In the genomic region with DNA sequence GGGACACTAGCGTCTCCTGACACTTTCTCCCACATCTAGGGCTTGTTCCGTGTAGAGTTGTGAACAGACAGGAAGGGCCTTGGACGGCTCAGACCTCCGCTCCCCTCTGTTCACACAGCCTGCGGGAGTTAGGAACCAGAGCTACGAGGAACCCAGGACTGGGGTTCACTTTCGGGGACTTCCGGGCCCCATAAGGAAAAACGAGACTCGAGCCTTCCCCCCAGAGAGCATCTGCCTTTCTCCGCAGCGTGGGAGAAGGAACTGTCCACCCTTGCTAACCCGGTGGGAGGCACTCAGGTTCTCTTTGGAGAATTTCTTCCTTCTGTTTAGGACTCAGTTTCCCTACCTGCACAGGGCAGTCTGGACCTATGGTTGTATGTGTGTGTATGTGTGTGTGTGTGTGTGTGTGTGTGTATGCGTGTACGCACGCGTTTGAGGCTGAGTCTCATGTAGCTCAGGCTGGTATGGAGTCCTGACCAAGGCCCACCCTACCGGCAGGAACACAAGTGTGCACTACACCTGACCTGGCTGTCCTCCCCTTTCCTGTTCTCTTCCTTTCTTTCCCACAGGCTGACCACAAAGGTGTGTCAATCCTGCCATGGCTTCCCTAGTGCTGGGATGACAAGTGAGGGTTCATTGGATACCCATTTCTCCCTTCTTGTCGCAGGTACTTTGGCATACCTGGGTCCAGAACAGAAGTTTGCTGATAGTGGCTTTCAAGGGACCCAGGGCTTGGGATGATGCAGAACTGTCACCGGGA, we compare ENCODE assay signal across 10 mouse cellular contexts. TPM values are rescaled to one million over a fixed set of nuclear protein-coding genes. Genes with fewer than 3 reads are reported as not detected.
A peak's percentile ranks its signal among the peaks of the same experiment; 100 is the strongest.
DNase-seq lines count a peak whose midpoint lies in the region; ATAC-seq and TF ChIP-seq lines count a peak whose summit lies in the region.
"Had no signal": no experiment of that assay in that cellular context is flagged by ENCODE, and none has a peak within 500 bp of the region (broad histone marks: within the 10 kb centered on the region; RNA-seq: fewer than 3 reads in every experiment).

No protein-coding gene starts in this region.

- H3K36me3 ChIP-seq in kidney, embryonic 16.5 days (ENCODE audit: insufficient read depth, low read length), result peaks cover 22% of the 10 kb centered on the region
- H3K36me3 ChIP-seq in kidney, adult 2 months (ENCODE audit: control insufficient read depth, insufficient read depth, low read length), result no peaks in the 10 kb centered on the region
- peaks cover 28% of the 10 kb centered on the region for H3K36me3 ChIP-seq in embryonic facial prominence, embryonic 13.5 days
- peaks cover 39% of the 10 kb centered on the region for H3K36me3 ChIP-seq in limb, embryonic 10.5 days
- H3K36me3 ChIP-seq in neural tube, embryonic 13.5 days, result peaks cover 35% of the 10 kb centered on the region

- H3K9me3 ChIP-seq in kidney, embryonic 16.5 days (ENCODE audit: low read length), result no peaks in the 10 kb centered on the region
- H3K9me3 ChIP-seq in embryonic facial prominence, embryonic 13.5 days, result no peaks in the 10 kb centered on the region
- no peaks in the 10 kb centered on the region for H3K9me3 ChIP-seq in limb, embryonic 10.5 days (replicated peaks)
- no peaks in the 10 kb centered on the region for H3K9me3 ChIP-seq in neural tube, embryonic 13.5 days

- H3K27ac ChIP-seq in kidney, embryonic 16.5 days (ENCODE audit: low read length), result no peak overlapping the region
- H3K27ac ChIP-seq in kidney, adult 2 months (ENCODE audit: insufficient read depth, low read depth, low read length), result no peak overlapping the region
- H3K27ac ChIP-seq in embryonic facial prominence, embryonic 13.5 days, result no peak overlapping the region
- H3K27ac ChIP-seq in limb, embryonic 10.5 days, result no peak overlapping the region
- H3K27ac ChIP-seq in neural tube, embryonic 13.5 days (replicated peaks), result no peak overlapping the region

- H3K4me2 ChIP-seq in kidney, embryonic 16.5 days (replicated peaks; ENCODE audit: low read depth, low read length), result peak overlapping the region; percentile 51
- peak overlapping the region; percentile 54 for H3K4me2 ChIP-seq in embryonic facial prominence, embryonic 13.5 days
- H3K4me2 ChIP-seq in neural tube, embryonic 13.5 days, result peak overlapping the region; percentile 49

- ATAC-seq in kidney, embryonic 16.5 days (ENCODE audit: low FRiP score, low TSS enrichment), result no peak
- ATAC-seq in embryonic facial prominence, embryonic 13.5 days (ENCODE audit: insufficient number of reproducible peaks, insufficient read depth, low FRiP score, low TSS enrichment, low read depth), result no peak
- ATAC-seq in neural tube, embryonic 13.5 days (ENCODE audit: low read depth), result no peak
- ATAC-seq: inflammation-experienced regulatory T-cells, adult 6 months had no signal

- TF ChIP-seq CTCF in kidney, adult 2 months (conservative IDR thresholded peaks at IDR 0.05; ENCODE audit: insufficient read depth, insufficient read length, low read depth, low read length), result no peak

- H3K4me1 ChIP-seq in kidney, embryonic 16.5 days (ENCODE audit: insufficient read depth, low read length), result peaks cover 32% of the 10 kb centered on the region
- H3K4me1 ChIP-seq in kidney, adult 2 months (ENCODE audit: control insufficient read depth, insufficient read depth, low read length), result no peaks in the 10 kb centered on the region; the same call in 1 of the 2 replicates
- H3K4me1 ChIP-seq in embryonic facial prominence, embryonic 13.5 days, result peaks cover 31% of the 10 kb centered on the region
- H3K4me1 ChIP-seq in limb, embryonic 10.5 days, result peaks cover 37% of the 10 kb centered on the region
- peaks cover 23% of the 10 kb centered on the region for H3K4me1 ChIP-seq in neural tube, embryonic 13.5 days (replicated peaks)

- H3K27me3 ChIP-seq in kidney, embryonic 16.5 days (ENCODE audit: insufficient read depth, low read length), result peaks cover 30% of the 10 kb centered on the region
- no peaks in the 10 kb centered on the region for H3K27me3 ChIP-seq in kidney, adult 2 months (replicated peaks; ENCODE audit: control insufficient read depth, insufficient read depth, low read length)
- peaks cover 57% of the 10 kb centered on the region for H3K27me3 ChIP-seq in embryonic facial prominence, embryonic 13.5 days
- H3K27me3 ChIP-seq in limb, embryonic 10.5 days (ENCODE audit: low read depth, poor library complexity, severe bottlenecking), result peaks cover 69% of the 10 kb centered on the region
- peaks cover 68% of the 10 kb centered on the region for H3K27me3 ChIP-seq in neural tube, embryonic 13.5 days

- peak overlapping the region; percentile 33 for H3K4me3 ChIP-seq in kidney, embryonic 16.5 days (ENCODE audit: low read length)
- H3K4me3 ChIP-seq in kidney, adult 2 months (ENCODE audit: insufficient read depth, low read depth, low read length), result no peak overlapping the region
- H3K4me3 ChIP-seq in embryonic facial prominence, embryonic 13.5 days, result peak overlapping the region; percentile 33
- peak overlapping the region; percentile 46 for H3K4me3 ChIP-seq in limb, embryonic 10.5 days
- H3K4me3 ChIP-seq in neural tube, embryonic 13.5 days, result peak overlapping the region; percentile 26

- peak overlapping the region; percentile 29; the same call in 1 of the 2 replicates for H3K9ac ChIP-seq in kidney, embryonic 16.5 days (replicated peaks; ENCODE audit: low read length)
- H3K9ac ChIP-seq in embryonic facial prominence, embryonic 13.5 days, result peak overlapping the region; percentile 44; the same call in 1 of the 2 replicates
- H3K9ac ChIP-seq in neural tube, embryonic 13.5 days, result peak overlapping the region; percentile 56; the same call in 1 of the 2 replicates

- WGBS in kidney, embryonic 16.5 days, result 22% methylated on average over 20 of the region's 20 CpGs
- 44% methylated on average over 20 of the region's 20 CpGs for WGBS in kidney, adult 2 months
- 20% methylated on average over 20 of the region's 20 CpGs for WGBS in embryonic facial prominence, embryonic 13.5 days
- WGBS in limb, embryonic 10.5 days, result 24% methylated on average over 20 of the region's 20 CpGs
- WGBS in neural tube, embryonic 13.5 days, result 28% methylated on average over 20 of the region's 20 CpGs

- TF ChIP-seq POLR2A in kidney, adult 2 months (IDR thresholded peaks at IDR 0.05; ENCODE audit: low read depth, low read length), result no peak

- no peak for DNase-seq in kidney, adult 2 months
- no peak for DNase-seq in limb, embryonic 10.5 days (ENCODE audit: low spot score)
- DNase-seq in layer of hippocampus, postnatal 14 days (ENCODE audit: low spot score in 2 of 2), result no peak
- no peak for DNase-seq in gastrocnemius, postnatal 4 days (ENCODE audit: low spot score in 2 of 2)
- DNase-seq in spleen, postnatal 10 days (ENCODE audit: low spot score in 2 of 2), result no peak

RNA-seq across cellular contexts. Expression of gene Slc5a5, which starts 0.5 kb away (rescaled TPM):
- 0.22 and 0.28 TPM in 2 replicates for polyA plus RNA-seq in kidney, embryonic 16.5 days (2015; fragmentation: Nextera tagmentation; extraction: Ambion mirVana)
- 0.19 and 0.31 TPM in 2 replicates for polyA plus RNA-seq in kidney, adult 2 months (2012; rRNA removed)
- polyA plus RNA-seq in embryonic facial prominence, embryonic 13.5 days (2015; fragmentation: Nextera tagmentation; extraction: Ambion mirVana), result 0.18 and 0.32 TPM in 2 replicates
- 0.16 and 0.23 TPM in 2 replicates for polyA plus RNA-seq in limb, embryonic 10.5 days (2016; fragmentation: Nextera tagmentation; extraction: Ambion mirVana)
- polyA plus RNA-seq in neural tube, embryonic 13.5 days (2015; fragmentation: Nextera tagmentation; extraction: Ambion mirVana), result 1.6 TPM in 2 replicates
- total RNA-seq in layer of hippocampus, postnatal 14 days (2021), result 1 to 10 TPM; 7.3 to 8.3 TPM
- not detected for total RNA-seq in gastrocnemius, postnatal 4 days (2021)
- total RNA-seq: megakaryocyte-erythroid progenitor cell, adult 5-6 weeks had no signal
- polyA plus RNA-seq: inflammation-experienced regulatory T-cells, adult 6 months had no signal

RNA-seq across cellular contexts. Expression of gene Rpl18a, which starts 4.1 kb away (rescaled TPM):
- polyA plus RNA-seq in kidney, embryonic 16.5 days (2015; fragmentation: Nextera tagmentation; extraction: Ambion mirVana), result 4,081 and 4,203 TPM in 2 replicates
- polyA plus RNA-seq in kidney, adult 2 months (2012; rRNA removed), result 3,589 and 3,709 TPM in 2 replicates
- polyA plus RNA-seq in embryonic facial prominence, embryonic 13.5 days (2015; fragmentation: Nextera tagmentation; extraction: Ambion mirVana), result 4,412 and 4,959 TPM in 2 replicates
- polyA plus RNA-seq in limb, embryonic 10.5 days (2016; fragmentation: Nextera tagmentation; extraction: Ambion mirVana), result 3,636 and 3,729 TPM in 2 replicates
- 2,220 and 2,572 TPM in 2 replicates for polyA plus RNA-seq in neural tube, embryonic 13.5 days (2015; fragmentation: Nextera tagmentation; extraction: Ambion mirVana)
- 100 to 1,000 TPM; 673 to 736 TPM for total RNA-seq in layer of hippocampus, postnatal 14 days (2021)
- 1,000 to 10,000 TPM; 1,846 to 1,982 TPM for total RNA-seq in gastrocnemius, postnatal 4 days (2021)

RNA-seq across cellular contexts. Expression of gene Map1s, which starts 12.7 kb away (rescaled TPM):
- polyA plus RNA-seq in kidney, embryonic 16.5 days (2015; fragmentation: Nextera tagmentation; extraction: Ambion mirVana), result 56.9 and 63.1 TPM in 2 replicates
- polyA plus RNA-seq in kidney, adult 2 months (2012; rRNA removed), result 18.4 and 24.4 TPM in 2 replicates
- polyA plus RNA-seq in embryonic facial prominence, embryonic 13.5 days (2015; fragmentation: Nextera tagmentation; extraction: Ambion mirVana), result 49.8 and 52.6 TPM in 2 replicates
- polyA plus RNA-seq in limb, embryonic 10.5 days (2016; fragmentation: Nextera tagmentation; extraction: Ambion mirVana), result 67.8 and 71.4 TPM in 2 replicates
- polyA plus RNA-seq in neural tube, embryonic 13.5 days (2015; fragmentation: Nextera tagmentation; extraction: Ambion mirVana), result 55.4 and 60.7 TPM in 2 replicates
- total RNA-seq in layer of hippocampus, postnatal 14 days (2021), result 10 to 100 TPM; 73.2 to 77.0 TPM
- total RNA-seq in gastrocnemius, postnatal 4 days (2021), result 10 to 100 TPM; 36.1 to 38.1 TPM

RNA-seq across cellular contexts. Expression of gene Ccdc124, which starts 19.3 kb away (rescaled TPM):
- polyA plus RNA-seq in kidney, embryonic 16.5 days (2015; fragmentation: Nextera tagmentation; extraction: Ambion mirVana), result 114 and 119 TPM in 2 replicates
- polyA plus RNA-seq in kidney, adult 2 months (2012; rRNA removed), result 48.9 and 49.2 TPM in 2 replicates
- polyA plus RNA-seq in embryonic facial prominence, embryonic 13.5 days (2015; fragmentation: Nextera tagmentation; extraction: Ambion mirVana), result 108 and 124 TPM in 2 replicates
- 174 and 187 TPM in 2 replicates for polyA plus RNA-seq in limb, embryonic 10.5 days (2016; fragmentation: Nextera tagmentation; extraction: Ambion mirVana)
- polyA plus RNA-seq in neural tube, embryonic 13.5 days (2015; fragmentation: Nextera tagmentation; extraction: Ambion mirVana), result 148 and 156 TPM in 2 replicates
- 10 to 100 TPM; 84.5 to 92.7 TPM for total RNA-seq in layer of hippocampus, postnatal 14 days (2021)
- total RNA-seq in gastrocnemius, postnatal 4 days (2021), result 10 to 100 TPM; 37.5 to 40.1 TPM

RNA-seq across cellular contexts. Expression of gene Kcnn1, which starts 30.0 kb away (rescaled TPM):
- 2.9 and 4.9 TPM in 2 replicates for polyA plus RNA-seq in kidney, embryonic 16.5 days (2015; fragmentation: Nextera tagmentation; extraction: Ambion mirVana)
- polyA plus RNA-seq in kidney, adult 2 months (2012; rRNA removed), result 9.4 and 11.0 TPM in 2 replicates
- polyA plus RNA-seq in embryonic facial prominence, embryonic 13.5 days (2015; fragmentation: Nextera tagmentation; extraction: Ambion mirVana), result 3.2 and 5.3 TPM in 2 replicates
- polyA plus RNA-seq in limb, embryonic 10.5 days (2016; fragmentation: Nextera tagmentation; extraction: Ambion mirVana), result 2.8 and 4.0 TPM in 2 replicates
- polyA plus RNA-seq in neural tube, embryonic 13.5 days (2015; fragmentation: Nextera tagmentation; extraction: Ambion mirVana), result 17.5 and 17.9 TPM in 2 replicates
- total RNA-seq in layer of hippocampus, postnatal 14 days (2021), result 10 to 100 TPM; 22.0 to 22.8 TPM
- 1 to 10 TPM; 1.7 to 1.8 TPM for total RNA-seq in gastrocnemius, postnatal 4 days (2021)
- total RNA-seq: megakaryocyte-erythroid progenitor cell, adult 5-6 weeks had no signal
- polyA plus RNA-seq: inflammation-experienced regulatory T-cells, adult 6 months had no signal
